9 mouse cellular contexts compared by ENCODE assay signal in genomic region chr3:51233474-51233873, GRCm38 (mm10). TPM values are rescaled to one million over a fixed set of nuclear protein-coding genes. Genes with fewer than 3 reads are reported as not detected.
A peak's percentile ranks its signal among the peaks of the same experiment; 100 is the strongest.
DNase-seq lines count a peak whose midpoint lies in the region; ATAC-seq and TF ChIP-seq lines count a peak whose summit lies in the region.
"Had no signal": no experiment of that assay in that cellular context is flagged by ENCODE, and none has a peak within 500 bp of the region (broad histone marks: within the 10 kb centered on the region; RNA-seq: fewer than 3 reads in every experiment).

No protein-coding gene starts in this region.

- peak; percentile 48 for TF ChIP-seq POLR2A in heart, adult 2 months (IDR thresholded peaks at IDR 0.05; ENCODE audit: insufficient read depth, low read depth, low read length)

- H3K9ac ChIP-seq in heart, adult 2 months (ENCODE audit: low read depth, low read length): peak overlapping the region; percentile 45
- H3K9ac ChIP-seq in lung, postnatal 0 days (replicated peaks; ENCODE audit: low read depth): no peak overlapping the region
- H3K9ac ChIP-seq: limb, embryonic 12.5 days had no signal

- peaks cover 7% of the 10 kb centered on the region for H3K4me1 ChIP-seq in heart, adult 2 months (ENCODE audit: control insufficient read depth, insufficient read depth, low read length)
- peaks cover 4% of the 10 kb centered on the region; the same call in 1 of the 2 replicates for H3K4me1 ChIP-seq in lung, postnatal 0 days (ENCODE audit: insufficient read depth, low read depth, low read length)

- no peak overlapping the region for H3K4me2 ChIP-seq in lung, postnatal 0 days (replicated peaks; ENCODE audit: low read depth, low read length)
- H3K4me2 ChIP-seq: limb, embryonic 12.5 days had no signal

- H3K4me3 ChIP-seq in heart, adult 2 months: no peak overlapping the region
- H3K4me3 ChIP-seq in lung, postnatal 0 days (ENCODE audit: low read depth, low read length): no peak overlapping the region
- H3K4me3 ChIP-seq: limb, embryonic 12.5 days had no signal

- DNase-seq in adrenal gland, adult (ENCODE audit: inconsistent age in 2 of 2, low spot score in 1 of 2): peak; percentile 85 to 88
- no peak for DNase-seq in adrenal gland, postnatal 25 days
- peak; percentile 60 to 82 for DNase-seq in heart, adult 2 months
- peak; percentile 69 to 79 for DNase-seq in kidney, adult 8-10 months
- DNase-seq in lung, postnatal 0 days (ENCODE audit: low spot score): peak; percentile 82
- no peak for DNase-seq in c-Kit-positive CD71-positive TER-119-positive erythroid progenitor cells, embryonic 14.5 days (ENCODE audit: low spot score)
- DNase-seq in thymus, postnatal 0 days (ENCODE audit: low spot score): no peak

- 67% methylated on average over 5 of the region's 5 CpGs for WGBS in heart, adult 2 months
- 41% methylated on average over 5 of the region's 5 CpGs for WGBS in lung, postnatal 0 days

- peaks cover 5% of the 10 kb centered on the region; the same call in 1 of the 2 replicates for H3K36me3 ChIP-seq in heart, adult 2 months (ENCODE audit: control insufficient read depth, insufficient read depth, low read length)
- no peaks in the 10 kb centered on the region for H3K36me3 ChIP-seq in lung, postnatal 0 days (ENCODE audit: insufficient read depth, low read length)
- H3K36me3 ChIP-seq: limb, embryonic 12.5 days had no signal

- intact Hi-C loops in heart, adult 2 months (cut with DNase I): loop anchor here (5.0 kb wide), 2 partner anchors 119 to 174 kb away; partner anchors contain the start of gene Ndufc1

- H3K9me3 ChIP-seq in lung, postnatal 0 days (ENCODE audit: low read length): no peaks in the 10 kb centered on the region
- H3K9me3 ChIP-seq: limb, embryonic 12.5 days had no signal

- H3K79me2 ChIP-seq in heart, adult 2 months (replicated peaks; ENCODE audit: control insufficient read depth, insufficient read depth, low read length): peaks cover 8% of the 10 kb centered on the region

- TF ChIP-seq CTCF in heart, adult 2 months (IDR thresholded peaks at IDR 0.05): no peak
- TF ChIP-seq CTCF in lung, postnatal 0 days (IDR thresholded peaks at IDR 0.05): 0 out of 2 replicates have a peak, but pooled peaks have one; percentile 5

- peak; percentile 85 for ATAC-seq in lung, postnatal 0 days
- no peak for ATAC-seq in granulocyte monocyte progenitor cell, adult 5-6 weeks (replicated peaks; ENCODE audit: poor library complexity, severe bottlenecking)

- H3K27me3 ChIP-seq in heart, adult 2 months (ENCODE audit: control insufficient read depth, insufficient read depth, low read length): no peaks in the 10 kb centered on the region
- H3K27me3 ChIP-seq in lung, postnatal 0 days (replicated peaks; ENCODE audit: insufficient read depth, low read length): no peaks in the 10 kb centered on the region
- H3K27me3 ChIP-seq: limb, embryonic 12.5 days had no signal

- TF ChIP-seq EP300 in heart, adult 2 months (IDR thresholded peaks at IDR 0.05; ENCODE audit: insufficient read depth, low read depth, low read length): peak; percentile 100
- TF ChIP-seq EP300 in lung, postnatal 0 days (IDR thresholded peaks at IDR 0.05): peak; percentile 95

- peak overlapping the region; percentile 87 for H3K27ac ChIP-seq in heart, adult 2 months
- H3K27ac ChIP-seq in lung, postnatal 0 days (ENCODE audit: low read length): peak overlapping the region; percentile 88
- H3K27ac ChIP-seq: limb, embryonic 12.5 days had no signal

RNA-seq across cellular contexts. Expression of gene Noct, which starts 9.2 kb away (rescaled TPM):
- 10.7 and 27.8 TPM in 2 replicates for total RNA-seq in adrenal gland, postnatal 25 days (2021)
- total RNA-seq in heart, adult 2 months (2021): 10 to 100 TPM; 39.4 to 45.1 TPM
- polyA plus RNA-seq in heart, adult 2 months (2012; rRNA removed): 23.2 and 28.9 TPM in 2 replicates
- 4.1 and 4.2 TPM in 2 replicates for polyA plus RNA-seq in lung, postnatal 0 days (2015; fragmentation: Nextera tagmentation; extraction: Ambion mirVana)
- 13.9 and 24.0 TPM in 2 replicates for total RNA-seq in granulocyte monocyte progenitor cell, adult 5-6 weeks (2014; fragmentation: Nextera tagmentation)
- total RNA-seq in granulocyte monocyte progenitor cell, adult 5-6 weeks (2017): 7.0 and 9.5 TPM in 2 replicates
- polyA plus RNA-seq in thymus, postnatal 0 days (2015; fragmentation: Nextera tagmentation; extraction: Ambion mirVana): 10.2 and 11.3 TPM in 2 replicates

Comparison
In these comparisons a context has a peak if more than half of its experiments do, and no peak if none do; other contexts are left out.
1. DNase-seq: peak in adrenal gland, adult (2 of 2), heart, adult 2 months (2 of 2), kidney, adult 8-10 months (2 of 2) and lung, postnatal 0 days (single experiment); none in adrenal gland, postnatal 25 days (single experiment), c-Kit-positive CD71-positive TER-119-positive erythroid progenitor cells, embryonic 14.5 days (single experiment) and thymus, postnatal 0 days (single experiment).